Mouse (Mus musculus): ENCODE measurements around the gene Vmn2r74.

Vmn2r74 gene

DNA sequence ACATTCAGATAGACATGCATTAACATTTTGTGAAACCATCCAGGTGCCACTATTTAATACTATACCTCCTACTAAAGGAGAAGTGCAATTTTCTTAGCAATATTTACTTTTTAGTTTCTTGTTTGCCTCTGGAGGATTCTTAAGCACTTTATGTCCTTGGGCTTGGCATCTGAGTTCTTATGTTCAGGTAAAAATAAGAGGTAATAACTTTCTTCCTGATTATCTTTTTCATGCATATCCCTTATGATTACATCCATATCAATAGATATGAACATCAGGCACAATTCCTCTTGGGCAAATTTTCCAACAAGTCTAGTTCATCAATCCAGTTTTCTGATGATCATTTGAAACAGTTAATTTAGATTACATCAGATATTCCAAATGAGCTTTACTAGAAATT is at the start of gene Vmn2r74:
TSS of gene Vmn2r74 (minus strand) at position 101 of the 400 bp plus-strand sequence.
- no peak for DNase-seq (ENCODE audit: low read depth, low spot score)

DNA sequence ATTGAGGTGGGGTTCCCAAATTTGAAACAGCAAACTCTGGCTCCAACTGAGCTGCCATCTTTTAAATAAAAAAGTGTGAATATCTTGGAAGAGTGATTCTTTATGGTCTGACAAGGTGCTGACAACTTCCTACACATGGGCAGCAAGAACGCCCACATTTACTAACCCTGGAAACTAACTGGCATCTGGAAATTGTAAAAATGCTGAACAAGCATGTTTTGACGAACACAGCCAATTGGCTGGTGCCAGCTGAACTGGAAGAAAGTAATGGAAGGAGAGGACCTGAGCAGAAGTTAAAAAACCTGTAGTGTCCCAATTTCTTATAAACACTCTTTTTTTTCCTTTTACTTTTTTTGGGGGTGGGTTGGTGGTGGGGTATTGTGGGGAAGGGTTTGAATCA is 46.1 kb upstream of the Vmn2r74 start:
- no peak for DNase-seq (ENCODE audit: low read depth, low spot score)

All from retina, adult 2 months (tissue).